Mouse (Mus musculus): ENCODE data around the gene Mink1.
"Not testable (repeated sequence)": the region's sequence is repeated elsewhere in the genome, so short reads cannot be mapped to it uniquely, and the experiment has no call there.

Mink1 gene

DNA sequence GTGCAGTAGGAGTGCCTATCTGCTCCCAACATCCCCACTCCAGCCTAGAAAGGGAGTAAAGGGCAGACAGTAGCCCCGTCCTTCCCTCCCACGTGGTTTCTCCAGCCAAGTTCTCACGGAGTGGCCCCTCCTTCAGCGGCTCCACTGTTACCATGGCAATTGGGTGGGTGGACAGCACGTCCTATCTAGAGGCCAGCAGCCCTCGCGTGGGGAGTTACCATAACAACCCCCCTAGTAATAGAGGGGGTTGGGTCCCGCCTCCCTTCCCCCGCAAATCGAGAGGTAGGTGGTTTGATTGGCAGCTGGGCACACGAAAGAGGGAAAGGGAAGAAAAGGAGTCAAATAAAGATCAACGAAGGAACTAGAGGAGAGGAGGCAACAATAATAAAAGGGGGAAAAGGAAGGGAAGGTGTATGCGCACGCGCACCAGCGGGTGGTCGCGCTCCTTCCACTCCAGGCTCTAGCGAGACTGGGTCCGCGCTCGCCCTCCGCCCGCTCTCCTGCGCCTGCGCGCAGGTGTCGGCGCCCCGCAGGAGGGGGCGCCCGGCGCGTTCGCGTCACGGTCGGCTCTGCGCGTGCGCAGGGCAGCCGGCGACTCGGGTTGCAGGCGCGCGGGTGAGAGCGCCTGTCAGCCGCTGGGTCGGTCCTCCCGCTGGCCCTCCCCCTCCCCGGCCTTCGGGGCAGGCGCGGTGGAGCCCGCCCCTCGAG, at the start of gene Mink1:
Gene Mink1 (plus strand): TSS at position 595 of the 708 bp plus-strand sequence.
- peak; percentile 93 for DNase-seq (ENCODE audit: low read depth)

DNA sequence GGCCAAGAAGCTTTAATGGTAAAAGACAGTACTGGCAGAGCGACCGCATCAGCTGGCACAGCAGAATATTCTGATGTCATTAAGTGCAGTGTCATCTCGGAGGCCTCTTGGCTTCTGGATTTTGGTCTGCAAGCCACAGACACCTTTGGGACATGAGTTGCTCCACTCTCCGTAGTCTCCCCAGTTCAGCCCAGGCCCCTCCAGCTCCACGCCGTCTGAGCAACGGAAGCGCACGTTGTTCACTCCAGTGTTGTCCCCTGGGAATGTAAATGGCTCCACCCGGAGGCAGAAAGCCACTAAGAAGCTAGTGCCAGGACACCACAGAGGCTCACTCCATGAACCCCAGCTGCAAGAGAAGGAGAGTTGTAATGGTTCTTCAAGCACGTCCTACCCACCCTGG, 49.2 kb upstream of the Mink1 start:
- DNase-seq (ENCODE audit: low read depth) = no peak

DNA sequence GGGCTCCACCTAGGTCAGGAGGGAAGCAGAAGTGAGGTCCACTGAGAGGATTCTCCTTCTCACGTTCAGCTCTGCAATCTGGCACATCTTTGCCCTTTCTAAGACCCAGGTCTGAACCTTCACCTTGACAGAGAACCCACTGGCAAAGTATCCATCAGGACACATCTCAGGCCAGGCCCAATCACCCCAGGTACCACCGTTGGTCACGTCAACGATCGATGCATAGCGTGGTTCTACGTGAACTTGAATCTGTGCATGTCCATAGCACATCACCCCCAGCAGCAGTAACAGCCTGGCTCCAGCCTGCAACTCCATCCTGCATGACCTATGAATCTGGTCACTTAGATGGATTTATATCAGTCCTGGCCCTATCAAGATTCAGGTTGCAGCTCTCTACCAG, 48.4 kb upstream of the Mink1 start, which contains the start of gene Vmo1:
Gene Vmo1 (minus strand): TSS at position 329 of the 400 bp plus-strand sequence.
- no peak for DNase-seq (ENCODE audit: low read depth)

DNA sequence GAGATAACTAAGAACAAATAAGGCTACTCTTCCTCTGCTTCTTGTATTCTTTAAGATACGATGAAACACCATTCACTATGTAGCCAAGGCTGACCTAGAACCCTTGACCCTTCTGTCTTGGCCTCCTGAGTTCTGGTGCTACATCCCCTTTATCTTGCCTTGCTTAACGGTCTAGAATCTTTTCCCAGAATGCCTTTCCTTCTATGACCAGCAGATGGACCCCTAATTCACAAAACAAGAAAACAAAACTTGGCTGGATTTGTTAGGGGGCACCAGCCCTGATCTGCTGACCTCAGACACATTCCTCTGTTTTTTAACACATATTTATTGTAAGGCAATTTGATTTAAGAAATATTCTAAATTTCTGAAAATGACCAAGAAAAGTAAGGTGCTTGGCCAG, 46.3 kb upstream of the Mink1 start:
- peak; percentile 81 for DNase-seq (ENCODE audit: low read depth)

DNA sequence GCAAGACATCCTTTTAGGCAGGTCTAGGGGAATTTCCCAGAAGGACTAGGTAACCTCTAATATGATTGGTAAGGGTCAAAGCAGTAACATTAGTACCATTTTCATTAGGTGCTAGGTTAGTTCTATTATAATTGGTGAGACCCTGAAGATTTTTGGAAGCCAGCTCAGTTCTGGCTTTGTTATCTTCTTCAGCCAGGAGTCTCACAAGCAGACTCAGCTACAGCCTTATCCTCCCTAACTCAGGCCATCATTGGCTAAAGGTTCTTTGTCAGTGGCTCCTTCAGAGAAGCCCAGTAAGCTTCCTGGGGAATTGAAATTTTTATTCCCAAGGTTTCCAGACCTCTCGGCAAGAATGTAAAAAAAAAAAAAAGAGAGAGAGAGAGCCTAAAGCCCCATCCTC, 44.2 kb upstream of the Mink1 start:
- no peak for DNase-seq (ENCODE audit: low read depth)

DNA sequence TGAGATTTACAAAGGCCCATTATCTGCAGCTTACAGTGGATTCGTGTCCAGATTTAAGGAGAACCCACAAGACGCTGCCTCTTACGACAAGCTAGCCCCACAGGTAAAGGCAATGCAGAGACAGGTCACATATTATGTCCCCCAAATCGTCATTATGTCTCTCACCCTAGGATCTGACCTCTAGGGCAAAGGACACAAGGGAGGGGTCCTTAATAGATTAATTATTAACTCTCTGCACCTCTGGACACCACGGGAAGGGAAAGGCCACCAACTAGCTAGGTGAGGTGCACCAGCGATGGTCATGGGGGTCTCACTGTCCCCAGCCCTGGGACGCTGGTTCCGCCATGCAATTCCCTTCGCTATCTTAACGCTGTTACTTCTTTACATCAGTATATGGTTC, 43.8 kb upstream of the Mink1 start, which contains the start of gene Gltpd2:
Gene Gltpd2 (plus strand): TSS at position 274 of the 400 bp plus-strand sequence.
- no peak for DNase-seq (ENCODE audit: low read depth)

DNA sequence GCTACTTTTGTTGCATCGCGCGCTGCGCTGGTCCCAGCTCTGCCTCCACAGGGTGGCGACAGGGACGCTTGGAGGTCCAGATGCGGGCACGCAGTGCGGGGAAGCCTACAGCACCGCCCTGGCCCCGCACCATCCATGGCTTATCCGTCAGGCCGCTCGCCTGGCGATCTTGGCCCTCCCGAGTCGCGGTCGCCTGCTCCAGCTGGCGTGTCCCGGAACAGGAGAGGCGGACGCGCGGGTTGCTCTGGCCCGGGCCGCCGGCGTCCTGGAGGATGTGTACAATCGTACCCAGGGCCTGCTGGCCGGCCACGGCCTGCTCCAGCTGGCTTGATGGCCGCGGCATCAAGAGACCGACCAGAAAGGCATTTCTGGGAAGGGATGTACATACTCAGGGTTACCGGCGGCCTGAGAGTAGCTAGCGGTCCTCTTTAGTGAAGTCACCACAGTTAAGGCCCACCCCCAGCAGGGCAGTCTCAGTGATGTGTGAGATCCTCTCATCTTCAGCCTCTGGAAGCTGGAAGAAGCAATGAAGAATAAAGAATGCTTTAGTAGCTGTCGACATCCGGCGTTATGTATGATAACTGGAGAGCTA, 42.4 kb upstream of the Mink1 start:
- DNase-seq (ENCODE audit: low read depth) = no peak

DNA sequence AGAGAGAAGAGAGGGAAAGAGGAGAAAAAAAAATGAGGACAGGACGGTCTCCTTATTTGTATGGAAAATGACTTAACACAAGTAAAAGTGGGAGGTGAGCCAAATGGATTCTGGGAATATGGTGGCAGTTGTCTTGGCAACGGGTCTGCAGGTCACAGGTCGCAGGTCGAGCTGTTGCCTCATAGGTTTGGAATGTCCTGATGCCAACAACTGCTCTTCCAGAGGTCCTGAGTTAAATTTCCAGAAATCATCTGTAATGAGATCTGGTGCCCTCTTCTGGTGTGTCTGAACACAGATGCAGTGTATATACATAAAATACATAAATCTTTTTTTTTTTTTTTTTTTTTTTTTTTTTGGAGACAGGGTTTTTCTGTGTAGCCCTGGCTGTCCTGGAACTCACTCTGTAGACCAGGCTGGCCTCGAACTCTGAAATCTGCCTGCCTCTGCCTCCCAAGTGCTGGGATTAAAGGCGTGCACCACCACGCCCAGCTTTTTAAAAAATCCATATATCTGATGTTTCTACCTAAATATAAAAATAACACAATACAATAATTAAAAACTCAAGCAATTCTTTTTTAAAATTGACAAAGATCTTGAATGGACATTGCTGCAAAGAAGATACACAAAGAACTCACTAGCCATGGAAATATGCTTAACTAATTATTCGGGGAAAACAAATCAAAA, 39.2 kb upstream of the Mink1 start:
- not testable (repeated sequence) for DNase-seq (ENCODE audit: low read depth)

DNA sequence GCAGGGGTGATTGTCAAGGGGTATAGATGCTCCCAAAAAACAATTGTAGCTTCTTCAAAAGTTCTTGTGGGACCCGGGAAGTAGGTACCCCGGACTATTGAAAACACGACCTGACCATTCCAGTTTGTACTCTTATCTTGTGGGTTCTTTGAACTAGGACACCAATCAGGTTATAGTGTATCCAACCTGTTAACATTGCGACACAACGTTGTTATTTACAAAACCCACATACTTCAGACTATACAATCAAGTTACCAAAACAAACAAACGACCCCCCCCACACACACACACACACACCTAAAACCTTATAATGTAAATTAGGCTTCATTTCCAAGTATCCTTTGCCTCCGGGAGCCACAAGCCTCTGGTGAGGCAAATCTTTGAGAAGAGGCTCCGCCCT, 37.9 kb upstream of the Mink1 start:
- DNase-seq (ENCODE audit: low read depth) = no peak

DNA sequence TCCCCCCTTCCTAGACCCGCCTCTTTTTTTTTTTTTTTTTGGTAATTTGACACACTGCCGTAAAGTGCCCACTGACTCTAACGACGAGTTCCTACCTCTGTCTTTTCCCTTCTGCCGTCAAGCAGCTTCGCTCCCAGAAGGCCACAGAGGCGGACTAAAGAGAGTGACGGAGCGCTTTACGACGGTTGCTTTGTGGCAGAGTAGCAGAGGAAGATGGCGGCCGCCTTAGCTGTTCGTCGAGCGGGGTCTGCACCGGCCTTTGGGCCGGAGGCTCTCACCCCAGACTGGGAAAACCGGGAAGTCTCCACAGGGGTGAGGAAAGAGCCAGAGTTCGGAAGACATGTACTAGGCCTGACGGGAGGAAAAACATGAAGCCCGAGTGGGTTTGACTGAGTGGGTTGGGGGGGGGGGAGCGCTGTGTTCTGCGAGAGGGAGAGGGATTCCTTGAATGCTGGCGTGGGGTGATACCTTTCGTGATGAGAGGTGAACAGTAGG, 37.5 kb upstream of the Mink1 start, which contains the start of gene Psmb6:
Gene Psmb6 (plus strand): TSS at position 184 of the 495 bp plus-strand sequence.
- DNase-seq (ENCODE audit: low read depth) = peak; percentile 97

DNA sequence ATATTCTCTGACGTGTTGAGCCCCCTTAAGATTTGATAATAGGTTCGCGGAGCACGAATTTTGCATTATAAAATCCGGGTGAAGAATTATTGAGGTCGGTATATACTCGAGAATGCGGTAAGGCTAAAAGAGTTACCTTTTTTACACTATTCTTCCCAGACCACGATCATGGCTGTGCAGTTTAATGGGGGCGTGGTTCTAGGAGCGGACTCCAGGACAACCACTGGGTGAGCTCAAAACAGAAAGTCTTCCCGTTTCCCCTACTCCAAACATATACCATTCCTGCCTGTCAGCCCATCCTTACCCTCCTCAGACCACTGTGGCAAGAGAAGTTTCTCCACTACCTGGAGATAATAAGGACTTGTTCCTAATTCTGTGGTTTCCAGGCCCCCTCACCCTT, 37.0 kb upstream of the Mink1 start:
- DNase-seq (ENCODE audit: low read depth) = peak; percentile 34

DNA sequence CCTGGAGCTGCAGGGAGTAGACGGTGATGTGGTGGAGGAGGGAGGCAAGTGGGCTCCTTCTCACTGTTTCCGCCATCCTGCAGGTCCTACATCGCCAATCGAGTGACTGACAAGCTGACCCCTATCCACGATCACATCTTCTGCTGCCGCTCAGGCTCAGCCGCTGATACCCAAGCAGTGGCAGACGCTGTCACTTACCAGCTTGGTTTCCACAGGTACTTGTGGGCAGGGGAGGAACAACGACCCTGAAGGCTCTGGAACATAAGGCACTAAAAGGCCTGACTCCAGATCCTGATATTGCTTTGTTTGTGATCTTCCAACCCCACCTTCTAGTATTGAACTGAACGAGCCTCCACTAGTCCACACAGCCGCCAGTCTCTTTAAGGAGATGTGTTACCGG, 36.5 kb upstream of the Mink1 start:
- DNase-seq (ENCODE audit: low read depth) = no peak

DNA sequence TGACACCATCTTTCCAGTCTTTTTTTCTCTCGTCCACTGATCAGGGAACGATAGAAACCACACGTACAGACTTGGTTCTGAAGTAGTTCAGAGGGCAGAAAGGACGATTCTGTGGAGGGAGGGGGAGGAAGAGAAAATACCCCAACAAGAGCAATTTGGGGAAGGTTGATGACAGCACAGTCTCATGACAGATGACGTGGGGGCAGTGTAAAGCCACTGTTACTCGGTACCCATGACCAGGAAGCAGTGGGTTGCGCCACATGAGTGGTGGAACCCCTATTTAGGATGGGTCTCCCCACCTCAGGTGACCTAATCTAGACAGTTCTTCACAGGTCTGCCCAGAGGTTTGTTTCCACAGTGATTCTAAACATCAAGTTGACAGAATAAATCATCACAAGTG, 34.1 kb upstream of the Mink1 start:
- DNase-seq (ENCODE audit: low read depth) = no peak

DNA sequence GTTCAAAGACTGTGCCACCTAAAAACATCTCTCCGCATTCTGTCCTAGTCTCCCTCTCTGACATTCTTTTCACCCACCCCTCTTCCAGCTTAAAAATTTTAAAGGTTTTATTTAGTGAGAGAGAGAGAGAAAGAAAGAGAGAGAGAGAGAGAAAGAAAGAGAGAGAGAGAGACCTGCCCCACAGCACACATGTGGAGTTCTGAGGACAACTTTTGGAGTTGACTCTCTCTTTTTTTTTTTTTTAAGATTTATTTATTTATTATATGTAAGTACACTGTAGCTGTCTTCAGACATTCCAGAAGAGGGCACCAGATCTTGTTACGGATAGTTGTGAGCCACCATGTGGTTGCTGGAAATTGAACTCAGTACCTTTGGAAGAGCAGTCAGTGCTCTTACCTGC, 31.6 kb upstream of the Mink1 start:
- not testable (repeated sequence) for DNase-seq (ENCODE audit: low read depth)

DNA sequence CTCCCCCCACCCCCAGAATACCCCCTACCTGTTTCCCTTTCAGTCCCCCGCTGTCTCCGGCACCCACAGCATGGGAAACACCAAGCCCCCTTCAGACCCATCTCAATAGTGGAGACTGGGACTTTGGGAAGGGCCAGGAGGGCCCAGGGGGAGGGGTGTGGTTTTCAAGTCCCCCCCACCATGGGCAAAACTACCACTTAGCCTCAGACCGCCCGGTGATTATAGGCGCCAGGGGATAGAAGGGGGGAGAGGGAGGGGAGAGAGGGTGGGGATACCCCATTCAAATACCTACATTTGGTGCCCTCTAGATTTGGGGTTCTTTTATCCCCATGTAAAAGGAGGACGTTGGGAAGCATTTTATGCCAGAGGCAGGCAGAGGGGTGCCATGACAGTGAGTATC, 29.8 kb upstream of the Mink1 start, which contains the start of gene Gm40193:
Gene Gm40193 (minus strand): TSS at position 101 of the 400 bp plus-strand sequence.
- DNase-seq (ENCODE audit: low read depth) = no peak

DNA sequence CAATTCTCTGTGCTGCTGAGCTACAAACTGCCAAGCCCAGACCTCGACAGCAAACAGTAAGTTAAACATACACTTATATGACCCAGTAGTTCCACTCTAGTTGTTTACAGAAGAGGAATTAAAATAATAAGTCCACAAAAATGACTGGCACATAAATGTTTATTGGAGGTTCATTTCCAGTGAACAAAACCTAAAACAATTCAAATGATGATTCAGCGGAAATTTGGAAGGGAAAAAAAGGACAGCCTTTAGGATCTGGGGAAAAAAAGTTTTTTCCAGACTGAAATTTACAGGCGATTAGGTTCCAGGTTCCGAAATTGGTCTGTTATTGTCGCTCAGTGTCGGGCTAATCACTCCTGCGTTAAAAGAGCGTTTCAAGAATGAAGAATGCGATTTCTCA, 23.3 kb upstream of the Mink1 start:
- no peak for DNase-seq (ENCODE audit: low read depth)

DNA sequence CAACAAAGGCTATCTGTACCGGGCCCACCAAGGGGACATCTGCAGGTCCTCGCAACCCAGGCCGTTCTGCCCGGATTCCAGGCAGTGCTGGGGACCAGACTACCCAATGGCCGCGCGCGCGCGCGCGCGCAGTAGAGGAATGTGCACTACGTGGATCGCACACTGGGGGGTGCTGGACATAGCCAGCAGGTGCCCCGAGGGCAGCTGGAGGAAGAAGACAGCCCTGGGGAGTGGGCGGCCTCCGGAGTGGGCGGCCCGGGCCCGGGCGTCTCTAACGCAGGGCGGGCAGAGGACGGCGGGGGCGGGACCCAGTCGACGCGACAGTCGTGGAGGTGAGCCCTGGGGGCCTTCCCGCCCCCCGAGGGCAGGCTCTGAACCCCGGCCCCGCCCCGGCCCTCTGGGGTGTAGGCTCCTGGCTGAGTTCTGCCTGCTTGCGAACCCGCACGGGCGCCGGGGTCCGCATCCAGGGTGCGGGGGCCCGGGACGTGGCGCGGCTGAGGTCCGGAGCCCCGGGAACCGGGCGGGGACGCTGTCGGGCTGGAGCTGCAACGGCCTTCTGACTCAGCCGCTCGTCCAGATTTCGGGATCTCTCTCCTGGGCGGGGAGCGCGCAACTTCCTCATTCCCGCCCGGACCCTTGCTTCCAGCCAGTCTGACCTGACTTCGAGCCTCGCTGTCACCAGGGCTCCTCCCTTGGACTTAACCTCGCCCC, 22.6 kb upstream of the Mink1 start, which contains the start of gene Pld2:
Gene Pld2 (plus strand): TSS at position 188 of the 711 bp plus-strand sequence.
- DNase-seq (ENCODE audit: low read depth) = peak; percentile 91

DNA sequence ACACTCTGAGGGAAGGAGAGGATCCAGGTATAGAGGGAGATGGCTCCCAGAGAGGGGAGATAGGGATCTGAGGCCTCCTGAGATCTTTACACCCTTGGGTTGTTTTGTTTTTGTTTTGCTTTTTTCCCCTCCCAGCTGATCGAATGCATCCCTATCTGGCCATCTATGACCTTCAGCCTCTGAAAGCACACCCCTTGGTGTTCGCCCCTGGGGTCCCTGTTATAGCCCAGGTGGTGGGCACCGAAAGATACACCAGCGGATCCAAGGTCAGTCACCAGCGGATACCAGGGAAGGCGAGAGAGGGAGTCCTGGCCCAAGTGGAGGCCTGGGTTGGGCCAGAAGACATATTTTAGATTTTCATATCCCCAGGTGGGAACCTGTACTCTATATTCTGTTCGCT, 21.8 kb upstream of the Mink1 start:
- DNase-seq (ENCODE audit: low read depth) = peak; percentile 22

DNA sequence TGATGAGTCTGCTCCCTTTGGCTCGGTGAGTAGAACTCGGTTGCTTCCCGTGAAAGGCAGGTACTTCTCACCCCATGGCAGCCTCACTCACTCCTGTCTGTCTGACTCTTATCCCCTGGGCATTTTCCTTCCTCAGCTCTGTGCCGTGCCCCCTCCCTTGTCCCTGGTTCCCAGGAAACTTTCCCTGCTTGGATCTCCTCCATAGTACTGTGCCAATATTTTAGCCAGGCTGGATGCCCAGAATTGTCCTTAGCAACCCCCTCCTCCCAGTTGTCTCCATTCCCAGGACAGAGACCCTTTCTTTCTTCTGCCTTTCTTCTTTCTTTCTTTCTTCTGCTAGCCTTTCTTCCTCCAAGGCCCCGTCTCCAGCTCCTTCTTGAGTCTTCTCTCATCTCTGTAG, 21.3 kb upstream of the Mink1 start:
- DNase-seq (ENCODE audit: low read depth) = no peak

DNA sequence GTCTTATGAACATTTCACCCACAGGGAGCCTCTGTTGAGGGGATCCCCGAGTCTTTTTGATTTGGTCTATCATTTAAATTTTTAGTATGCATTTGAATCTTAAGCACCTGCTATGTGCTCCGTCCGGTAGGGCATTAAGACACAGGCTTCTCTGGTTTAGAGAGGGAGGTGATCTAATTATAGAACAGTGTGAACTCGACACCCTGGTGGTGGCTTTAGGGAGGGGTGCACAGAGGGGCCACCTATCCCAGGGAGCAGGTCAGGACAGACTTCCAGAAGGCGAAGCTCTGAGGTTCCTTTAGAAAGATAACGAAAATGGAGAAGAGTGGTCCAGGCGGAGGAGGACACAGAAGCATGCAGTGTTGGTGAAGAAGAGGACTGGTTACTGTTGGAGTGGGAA, 18.2 kb upstream of the Mink1 start:
- no peak for DNase-seq (ENCODE audit: low read depth)

DNA sequence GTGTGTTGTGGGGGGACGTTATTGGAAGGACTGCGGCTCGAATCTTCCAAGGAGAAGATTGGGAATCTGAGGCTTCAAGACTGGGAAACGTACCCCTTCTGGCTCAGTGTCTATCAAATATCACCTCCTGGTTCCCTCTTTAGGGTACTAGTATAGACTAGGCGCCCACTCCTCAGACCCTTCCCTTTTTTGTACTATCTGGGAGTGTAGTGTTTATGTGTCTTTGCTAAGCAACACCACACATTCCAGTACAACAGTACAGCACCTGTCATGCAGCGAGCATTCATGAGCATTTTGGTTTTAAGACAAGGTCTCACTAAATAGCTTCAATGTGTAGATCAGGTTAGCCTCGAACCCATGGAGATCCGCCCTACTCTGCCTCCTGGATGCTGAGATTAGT, 11.2 kb upstream of the Mink1 start:
- DNase-seq (ENCODE audit: low read depth) = no peak

DNA sequence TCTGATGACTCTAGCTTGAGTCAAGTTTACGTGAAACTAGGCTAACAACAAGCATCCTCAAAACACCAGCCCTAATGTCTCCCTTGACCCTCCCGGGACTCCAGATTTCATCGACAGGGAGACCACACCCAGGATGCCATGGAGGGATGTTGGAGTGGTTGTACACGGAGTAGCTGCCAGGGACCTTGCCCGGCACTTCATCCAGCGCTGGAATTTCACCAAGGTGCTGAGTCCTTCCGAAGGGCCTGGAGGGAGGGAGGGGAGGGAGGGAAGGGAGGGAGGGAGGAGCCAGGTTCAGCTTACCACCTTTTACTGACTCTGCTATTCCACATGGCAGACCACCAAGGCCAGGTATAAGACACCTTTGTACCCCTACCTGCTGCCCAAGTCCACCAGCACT, 8.7 kb upstream of the Mink1 start:
- DNase-seq (ENCODE audit: low read depth) = no peak

Measured in induced T-regulatory cell, adult 2 months (primary cell).